Mouse (Mus musculus): ENCODE data around the gene Tmem143. TPM values are rescaled to one million over a fixed set of nuclear protein-coding genes. Genes with fewer than 3 reads are reported as not detected.

Tmem143 gene
- 39.2 and 48.8 TPM in 2 replicates for total RNA-seq (2014; rRNA removed)
- 4.6 and 6.8 TPM in 2 replicates for polyA plus RNA-seq (2015; fragmentation: Nextera tagmentation; extraction: Ambion mirVana)

DNA sequence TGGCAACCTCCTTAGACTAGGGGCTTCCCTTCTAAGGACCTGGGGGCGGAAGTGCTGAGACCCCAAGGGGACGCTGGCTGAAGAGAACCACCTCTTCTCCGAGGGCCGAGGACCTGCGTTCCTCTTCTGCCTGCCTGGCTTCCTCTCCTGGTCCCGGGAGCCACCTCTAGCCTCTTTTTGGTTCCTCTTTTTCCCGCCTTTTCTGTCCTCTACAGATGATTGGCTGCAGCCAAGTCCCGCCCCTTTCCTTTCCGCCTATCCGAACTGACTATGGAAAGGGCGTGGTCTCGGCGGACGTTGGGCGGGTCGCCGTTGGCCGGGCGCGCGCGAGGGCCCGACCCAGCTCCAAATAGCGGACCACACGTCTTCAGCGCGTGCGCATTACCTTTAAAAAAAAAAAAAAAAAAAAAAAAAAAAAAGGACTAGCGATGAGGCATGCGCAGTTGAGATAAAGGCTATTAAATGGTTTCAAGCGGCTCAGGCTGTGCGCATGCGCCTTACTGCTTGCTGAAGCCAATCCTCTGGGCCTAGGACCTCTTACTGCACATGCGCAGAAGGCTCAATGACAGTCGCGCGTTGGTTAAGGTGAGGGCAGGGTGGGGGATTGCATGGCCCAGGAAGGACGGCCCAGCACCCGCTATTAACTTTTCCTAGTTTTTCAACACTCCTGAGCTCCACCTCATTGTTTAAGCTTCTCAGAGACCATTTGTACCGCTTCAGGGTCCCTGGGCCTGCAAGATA is at the start of gene Tmem143, which contains the start of gene Syngr4:
Gene Tmem143 (plus strand): TSS at position 425 of the 741 bp plus-strand sequence.
Gene Syngr4 (minus strand): TSS at position 198 of the 741 bp plus-strand sequence.
- ATAC-seq: peak; percentile 94
- WGBS: 1% methylated on average over 39 of the region's 40 CpGs
- TF ChIP-seq CTCF (IDR thresholded peaks at IDR 0.05; ENCODE audit: low read depth): no peak

DNA sequence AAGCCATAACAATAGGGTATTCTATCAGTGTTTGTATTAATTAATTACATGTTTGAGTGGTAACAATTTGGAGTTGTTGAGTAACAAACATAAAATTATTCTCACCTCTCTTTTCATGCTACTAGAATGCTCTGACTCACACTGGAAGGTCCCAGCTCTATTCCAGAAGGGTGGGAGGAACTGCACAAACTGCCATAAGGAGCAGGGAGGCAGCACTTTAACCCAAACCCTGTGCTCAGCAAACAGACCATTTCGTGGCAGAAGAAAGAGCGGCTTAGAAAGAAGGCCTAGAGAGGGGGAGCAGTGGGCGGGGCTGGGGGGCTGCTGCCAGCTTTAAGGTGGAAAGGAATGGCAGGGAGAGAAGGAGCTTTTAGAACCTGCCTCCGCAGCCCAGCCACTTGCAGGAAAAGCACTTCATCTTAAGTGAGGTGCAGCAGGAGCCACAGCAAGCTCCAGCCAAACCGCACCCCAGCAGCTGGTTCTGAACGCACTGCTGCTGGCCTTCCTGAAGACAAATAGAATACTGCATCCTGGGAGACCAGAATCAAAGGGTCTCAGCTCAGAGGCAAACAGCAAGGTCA is 48.2 kb upstream of the Tmem143 start:
- Histone ChIP-seq H3K4me2 (ENCODE audit: low read depth, low read length) (no peak overlapping the region), H3K9me3 (ENCODE audit: low read length) (no peaks in the 10 kb centered on the region), H3K4me1 (ENCODE audit: insufficient read depth, low read length) (no peaks in the 10 kb centered on the region), H3K9ac (replicated peaks; ENCODE audit: low read length) (no peak overlapping the region), H3K27me3 (ENCODE audit: insufficient read depth, low read length) (no peaks in the 10 kb centered on the region), H3K27ac (no peak overlapping the region), H3K4me3 (ENCODE audit: low read length) (no peak overlapping the region), H3K36me3 (ENCODE audit: insufficient read depth, low read length) (no peaks in the 10 kb centered on the region; the same call in 1 of the 2 replicates)
- 20% methylated on average over 6 of the region's 6 CpGs for WGBS
- ATAC-seq (no peak), DNase-seq (ENCODE audit: low spot score) (no peak)
- no peak for TF ChIP-seq CTCF (IDR thresholded peaks at IDR 0.05; ENCODE audit: low read depth)

More for the DNA sequence above, at the start of gene Tmem143, which contains the start of gene Syngr4:
- H3K27me3 ChIP-seq (ENCODE audit: insufficient read depth, low read length): no peaks in the 10 kb centered on the region
- peak within 1 kb of the TSS; percentile 82 for H3K27ac ChIP-seq
- H3K36me3 ChIP-seq (ENCODE audit: insufficient read depth, low read length): no peaks in the 10 kb centered on the region
- H3K4me2 ChIP-seq (ENCODE audit: low read depth, low read length): peak within 1 kb of the TSS; percentile 92
- peak within 1 kb of the TSS; percentile 63 for H3K9ac ChIP-seq (replicated peaks; ENCODE audit: low read length)
- H3K4me3 ChIP-seq (ENCODE audit: low read length): peak within 1 kb of the TSS; percentile 50
- DNase-seq (ENCODE audit: low spot score): peak; percentile 100
- no peaks in the 10 kb centered on the region for H3K9me3 ChIP-seq (ENCODE audit: low read length)
- H3K4me1 ChIP-seq (ENCODE audit: insufficient read depth, low read length): peaks cover 8% of the 10 kb centered on the region; the same call in 1 of the 2 replicates

- no peak overlapping the region for H3K9ac ChIP-seq (replicated peaks; ENCODE audit: low read length)
- H3K4me3 ChIP-seq (ENCODE audit: low read length): no peak overlapping the region
- no peaks in the 10 kb centered on the region for H3K9me3 ChIP-seq (ENCODE audit: low read length)
- DNase-seq (ENCODE audit: low spot score): no peak
- no peak for ATAC-seq
- TF ChIP-seq CTCF (IDR thresholded peaks at IDR 0.05; ENCODE audit: low read depth): no peak
- no peaks in the 10 kb centered on the region for H3K4me1 ChIP-seq (ENCODE audit: insufficient read depth, low read length)
- no peaks in the 10 kb centered on the region for H3K27me3 ChIP-seq (ENCODE audit: insufficient read depth, low read length)
- H3K36me3 ChIP-seq (ENCODE audit: insufficient read depth, low read length): no peaks in the 10 kb centered on the region; the same call in 1 of the 2 replicates
- WGBS: 75% methylated on average over 3 of the region's 3 CpGs
- no peak overlapping the region for H3K27ac ChIP-seq
- H3K4me2 ChIP-seq (ENCODE audit: low read depth, low read length): no peak overlapping the region
Observed at GRCm38 (mm10) chr7:45850661-45851060, 46.1 kb upstream of the Tmem143 start.

GRCm38 (mm10) chr7:45853089-45853488 is 43.7 kb upstream of the Tmem143 start:
- no peak for DNase-seq (ENCODE audit: low spot score)
- ATAC-seq: no peak
- TF ChIP-seq CTCF (IDR thresholded peaks at IDR 0.05; ENCODE audit: low read depth): no peak
- Histone ChIP-seq H3K4me1 (ENCODE audit: insufficient read depth, low read length) (no peaks in the 10 kb centered on the region), H3K27ac (no peak overlapping the region), H3K27me3 (ENCODE audit: insufficient read depth, low read length) (no peaks in the 10 kb centered on the region), H3K4me3 (ENCODE audit: low read length) (no peak overlapping the region), H3K4me2 (ENCODE audit: low read depth, low read length) (no peak overlapping the region), H3K9me3 (ENCODE audit: low read length) (no peaks in the 10 kb centered on the region), H3K36me3 (ENCODE audit: insufficient read depth, low read length) (no peaks in the 10 kb centered on the region; the same call in 1 of the 2 replicates), H3K9ac (replicated peaks; ENCODE audit: low read length) (no peak overlapping the region)
- 85% methylated on average over 12 of the region's 12 CpGs for WGBS

DNA sequence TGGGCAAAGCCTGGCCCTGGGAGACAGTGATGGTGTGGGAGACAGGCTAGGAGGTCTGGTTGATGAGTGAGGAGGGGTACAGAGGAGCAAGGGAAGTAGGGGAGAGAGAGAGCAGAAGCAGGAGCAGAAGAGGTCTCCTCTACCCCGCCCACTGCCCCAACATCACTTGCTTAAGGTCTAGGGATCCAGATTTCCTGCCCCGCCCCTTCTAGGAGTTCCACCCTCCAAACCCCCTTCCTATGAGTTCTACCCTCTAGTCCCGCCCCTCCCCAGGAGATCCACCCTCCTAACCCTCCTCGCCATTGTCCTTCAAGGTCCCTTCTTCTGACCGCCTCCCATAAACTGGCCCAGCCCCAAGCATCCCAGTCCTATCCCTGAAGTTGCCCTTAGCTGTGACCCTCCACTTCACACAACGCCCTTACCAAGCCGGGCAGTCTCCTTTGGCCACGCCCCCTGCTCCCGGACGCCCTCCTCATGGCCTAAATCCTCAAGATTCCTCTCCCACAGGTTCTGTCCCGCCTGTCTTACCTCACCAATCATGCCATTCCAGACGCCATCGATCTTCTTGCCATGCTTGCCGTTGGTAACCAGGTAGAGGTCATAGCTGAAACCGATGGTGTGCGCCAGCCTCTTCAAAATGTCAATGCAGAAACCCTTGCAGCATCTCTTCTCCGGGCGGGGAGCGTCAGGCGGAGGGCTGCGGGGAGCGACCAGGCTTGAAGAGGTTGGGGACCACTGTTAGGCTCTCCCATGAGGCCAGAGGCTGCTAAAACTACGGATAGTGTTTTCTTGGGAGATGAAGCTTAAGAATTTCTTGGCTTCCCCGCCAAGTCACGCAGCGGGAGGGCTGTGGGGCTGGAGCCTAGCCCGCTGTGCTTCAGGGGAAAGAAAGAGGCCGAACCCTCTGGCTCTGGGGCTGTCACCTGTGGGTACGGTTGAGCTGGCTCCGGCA is 39.5 kb upstream of the Tmem143 start:
- DNase-seq (ENCODE audit: low spot score) (peak; percentile 38), ATAC-seq (peak; percentile 44; the same call in 1 of the 2 replicates)
- Histone ChIP-seq H3K36me3 (ENCODE audit: insufficient read depth, low read length) (no peaks in the 10 kb centered on the region), H3K4me2 (ENCODE audit: low read depth, low read length) (peak overlapping the region; percentile 53), H3K27me3 (ENCODE audit: insufficient read depth, low read length) (no peaks in the 10 kb centered on the region), H3K4me3 (ENCODE audit: low read length) (peak overlapping the region; percentile 26), H3K9ac (replicated peaks; ENCODE audit: low read length) (no peak overlapping the region), H3K4me1 (ENCODE audit: insufficient read depth, low read length) (no peaks in the 10 kb centered on the region), H3K27ac (no peak overlapping the region), H3K9me3 (ENCODE audit: low read length) (no peaks in the 10 kb centered on the region)
- WGBS: 10% methylated on average over 29 of the region's 30 CpGs
- no peak for TF ChIP-seq CTCF (IDR thresholded peaks at IDR 0.05; ENCODE audit: low read depth)

GRCm38 (mm10) chr7:45859008-45859407 is 37.7 kb upstream of the Tmem143 start:
- no peaks in the 10 kb centered on the region for H3K27me3 ChIP-seq (ENCODE audit: insufficient read depth, low read length)
- H3K27ac ChIP-seq: no peak overlapping the region
- H3K4me3 ChIP-seq (ENCODE audit: low read length): no peak overlapping the region
- H3K9me3 ChIP-seq (ENCODE audit: low read length): no peaks in the 10 kb centered on the region
- no peaks in the 10 kb centered on the region for H3K36me3 ChIP-seq (ENCODE audit: insufficient read depth, low read length)
- 68% methylated on average over 4 of the region's 4 CpGs for WGBS
- no peak overlapping the region for H3K4me2 ChIP-seq (ENCODE audit: low read depth, low read length)
- DNase-seq (ENCODE audit: low spot score): no peak
- H3K4me1 ChIP-seq (ENCODE audit: insufficient read depth, low read length): no peaks in the 10 kb centered on the region
- no peak overlapping the region for H3K9ac ChIP-seq (replicated peaks; ENCODE audit: low read length)
- no peak for TF ChIP-seq CTCF (IDR thresholded peaks at IDR 0.05; ENCODE audit: low read depth)
- ATAC-seq: no peak

Measured in hindbrain, postnatal 0 days (tissue).